Mouse (Mus musculus) ES-CJ7 (cell line): ENCODE measurements around the gene Vasn.

Experiments
- DNase-seq: peaks from one replicate; pipeline ENCODE4 v3.0.0; 2011; ENCODE audit warnings: low read depth, low spot score

Vasn gene

GRCm38 (mm10) chr16:4639831-4640237 lies at the start of gene Vasn, which contains the start of gene Dnaja3:
TSS of gene Vasn (plus strand) at chr16:4639941.
TSS of gene Dnaja3 (plus strand) at chr16:4639989.
- peak; percentile 83 for DNase-seq

- DNase-seq: no peak
Observed at GRCm38 (mm10) chr16:4590236-4590635, 49.5 kb upstream of the Vasn start.

GRCm38 (mm10) chr16:4592909-4593875 lies 46.5 kb upstream of the Vasn start:
- DNase-seq: peak; percentile 69

- peak; percentile 84 for DNase-seq
Observed at GRCm38 (mm10) chr16:4593971-4594813, 45.5 kb upstream of the Vasn start, which contains the start of gene Glis2. TSS of gene Glis2 (plus strand) at chr16:4594713.

GRCm38 (mm10) chr16:4594814-4595526 lies 44.8 kb upstream of the Vasn start:
- no peak for DNase-seq

GRCm38 (mm10) chr16:4595527-4595963 lies 44.2 kb upstream of the Vasn start:
- no peak for DNase-seq

GRCm38 (mm10) chr16:4596141-4596728 lies 43.5 kb upstream of the Vasn start:
- DNase-seq: no peak

- DNase-seq: no peak
Observed at GRCm38 (mm10) chr16:4596836-4597235, 42.9 kb upstream of the Vasn start.

- DNase-seq: no peak
Observed at GRCm38 (mm10) chr16:4597296-4597695, 42.4 kb upstream of the Vasn start.

- no peak for DNase-seq
Observed at GRCm38 (mm10) chr16:4598041-4598440, 41.7 kb upstream of the Vasn start.

GRCm38 (mm10) chr16:4598891-4599543 lies 40.7 kb upstream of the Vasn start:
- DNase-seq: no peak

- no peak for DNase-seq
Observed at GRCm38 (mm10) chr16:4599616-4600015, 40.1 kb upstream of the Vasn start.

GRCm38 (mm10) chr16:4600701-4601310 lies 38.9 kb upstream of the Vasn start:
- DNase-seq: no peak

GRCm38 (mm10) chr16:4602189-4602588 lies 37.6 kb upstream of the Vasn start:
- peak; percentile 91 for DNase-seq

- DNase-seq: no peak
Observed at GRCm38 (mm10) chr16:4602766-4603452, 36.8 kb upstream of the Vasn start.

GRCm38 (mm10) chr16:4603453-4603837 lies 36.3 kb upstream of the Vasn start:
- no peak for DNase-seq

GRCm38 (mm10) chr16:4604293-4604837 lies 35.4 kb upstream of the Vasn start:
- no peak for DNase-seq

- no peak for DNase-seq
Observed at GRCm38 (mm10) chr16:4605514-4606131, 34.1 kb upstream of the Vasn start.
